Mouse (Mus musculus): Measurements from ENCODE around the gene Gm2115.

The Gm2115 gene

GRCm38 (mm10) chr7:84564236-84564635 is 35.5 kb downstream of the Gm2115 start:
- TF ChIP-seq GATA4 (IDR thresholded peaks at IDR 0.05; ENCODE audit: insufficient replicate concordance, low read length) = no peak

GRCm38 (mm10) chr7:84566200-84566599 is 37.4 kb downstream of the Gm2115 start:
- no peak for TF ChIP-seq GATA4 (IDR thresholded peaks at IDR 0.05; ENCODE audit: insufficient replicate concordance, low read length)

- no peak for TF ChIP-seq GATA4 (IDR thresholded peaks at IDR 0.05; ENCODE audit: insufficient replicate concordance, low read length)
These were observed 48.3 kb downstream of the Gm2115 start for GRCm38 (mm10) chr7:84577034-84577433.

GRCm38 (mm10) chr7:84578841-84579240 is 50.1 kb downstream of the Gm2115 start:
- no peak for TF ChIP-seq GATA4 (IDR thresholded peaks at IDR 0.05; ENCODE audit: insufficient replicate concordance, low read length)

- no peak for TF ChIP-seq GATA4 (IDR thresholded peaks at IDR 0.05; ENCODE audit: insufficient replicate concordance, low read length)
These were observed 51.0 kb downstream of the Gm2115 start for GRCm38 (mm10) chr7:84579769-84580168.

GRCm38 (mm10) chr7:84585086-84585485 is 56.3 kb downstream of the Gm2115 start:
- no peak for TF ChIP-seq GATA4 (IDR thresholded peaks at IDR 0.05; ENCODE audit: insufficient replicate concordance, low read length)

- no peak for TF ChIP-seq GATA4 (IDR thresholded peaks at IDR 0.05; ENCODE audit: insufficient replicate concordance, low read length)
These were observed 57.8 kb downstream of the Gm2115 start for GRCm38 (mm10) chr7:84586360-84587100.

- TF ChIP-seq GATA4 (IDR thresholded peaks at IDR 0.05; ENCODE audit: insufficient replicate concordance, low read length) = no peak
These were observed 58.5 kb downstream of the Gm2115 start for GRCm38 (mm10) chr7:84587101-84587783.

- TF ChIP-seq GATA4 (IDR thresholded peaks at IDR 0.05; ENCODE audit: insufficient replicate concordance, low read length) = no peak
These were observed 61.9 kb downstream of the Gm2115 start for GRCm38 (mm10) chr7:84590622-84591021.

- TF ChIP-seq GATA4 (IDR thresholded peaks at IDR 0.05; ENCODE audit: insufficient replicate concordance, low read length) = no peak
These were observed 62.6 kb downstream of the Gm2115 start for GRCm38 (mm10) chr7:84591347-84591746.

GRCm38 (mm10) chr7:84594087-84594916 is 65.5 kb downstream of the Gm2115 start:
- TF ChIP-seq GATA4 (IDR thresholded peaks at IDR 0.05; ENCODE audit: insufficient replicate concordance, low read length) = no peak

- no peak for TF ChIP-seq GATA4 (IDR thresholded peaks at IDR 0.05; ENCODE audit: insufficient replicate concordance, low read length)
These were observed 66.2 kb downstream of the Gm2115 start for GRCm38 (mm10) chr7:84594917-84595303.

GRCm38 (mm10) chr7:84596002-84596401 is 67.2 kb downstream of the Gm2115 start:
- TF ChIP-seq GATA4 (IDR thresholded peaks at IDR 0.05; ENCODE audit: insufficient replicate concordance, low read length) = no peak

- TF ChIP-seq GATA4 (IDR thresholded peaks at IDR 0.05; ENCODE audit: insufficient replicate concordance, low read length) = no peak
These were observed 67.9 kb downstream of the Gm2115 start for GRCm38 (mm10) chr7:84596633-84597032.

GRCm38 (mm10) chr7:84600631-84601030 is 71.9 kb downstream of the Gm2115 start:
- TF ChIP-seq GATA4 (IDR thresholded peaks at IDR 0.05; ENCODE audit: insufficient replicate concordance, low read length) = no peak

GRCm38 (mm10) chr7:84601331-84601730 is 72.6 kb downstream of the Gm2115 start:
- no peak for TF ChIP-seq GATA4 (IDR thresholded peaks at IDR 0.05; ENCODE audit: insufficient replicate concordance, low read length)
